Mouse (Mus musculus) E14TG2a.4 (cell line): ENCODE data around the gene Tmem260.

ENCODE experiments used
- CTCF ChIP-seq: conservative IDR thresholded peaks from 2 replicates; pipeline ENCODE4 v1.5.1; 2014; ENCODE audit warnings: low read length
- NANOG ChIP-seq: IDR thresholded peaks from 2 replicates; pipeline ENCODE4 v1.6.1; 2014; ENCODE audit warnings: borderline replicate concordance, low read length, mixed read lengths
- POU5F1 ChIP-seq: IDR thresholded peaks from 2 replicates; pipeline ENCODE4 v1.6.1; 2014; ENCODE audit warnings: low read length, borderline replicate concordance

DNA sequence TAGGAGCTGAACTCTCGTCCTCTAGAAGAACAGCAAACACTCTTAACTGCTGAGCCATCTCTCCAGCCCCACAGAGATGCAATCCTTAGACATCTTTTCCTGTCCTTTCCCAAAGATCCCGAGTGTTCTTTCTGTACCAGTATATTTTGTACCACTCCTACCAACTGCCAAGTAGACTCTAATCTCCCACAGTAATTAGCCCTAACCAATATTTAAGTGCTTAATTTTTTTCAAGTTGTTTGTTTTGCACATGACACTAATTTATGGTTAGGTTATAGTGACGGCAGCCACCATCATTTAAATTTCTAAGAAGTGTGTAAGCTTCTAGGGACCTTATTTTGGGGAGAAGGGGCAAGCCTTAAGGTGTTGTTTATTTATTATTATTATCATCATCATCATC, 27.7 kb upstream of the Tmem260 start:
- TF ChIP-seq CTCF (no peak), POU5F1 (no peak), NANOG (no peak)
